Mouse (Mus musculus) embryonic fibroblast, embryonic 13.5 days (primary cell): ENCODE results near the gene Catsperz. TPM values are rescaled to one million over a fixed set of nuclear protein-coding genes. Genes with fewer than 3 reads are reported as not detected.

Experiments used
- H3K27ac ChIP-seq: 2 replicates; pipeline ENCODE4 v1.5.1; 2012; ENCODE audit warnings: low read length, control low read depth, inconsistent platforms; ENCODE audit not compliant: insufficient read depth
- H3K4me1 ChIP-seq: 2 replicates; pipeline ENCODE4 v1.6.1; 2011; ENCODE audit warnings: low read length; ENCODE audit not compliant: control insufficient read depth, insufficient read depth
- H3K4me3 ChIP-seq: 2 replicates; pipeline ENCODE4 v1.5.1; 2011; ENCODE audit warnings: mild to moderate bottlenecking, control low read depth, low read length; ENCODE audit not compliant: insufficient read depth
- CTCF ChIP-seq: IDR thresholded peaks from 2 replicates; pipeline ENCODE4 v1.5.1; 2011; ENCODE audit warnings: mild to moderate bottlenecking, control low read depth, low read length, moderate library complexity, borderline replicate concordance; ENCODE audit not compliant: insufficient read depth
- POLR2A ChIP-seq: IDR thresholded peaks from 2 replicates; pipeline ENCODE4 v1.6.1; 2011; ENCODE audit warnings: low read depth, mild to moderate bottlenecking, control low read depth, low read length, moderate library complexity
- polyA plus RNA-seq: library from polyadenylated mRNA; stranded (reverse); fragments of >200 nt; gene quantifications from 2 replicates; pipeline ENCODE4 v1.2.4, GENCODE M21; 2011; ENCODE audit warnings: low read depth; ENCODE audit not compliant: missing spikeins, insufficient read length

The Catsperz gene
- polyA plus RNA-seq, 1 experiment = not detected

DNA sequence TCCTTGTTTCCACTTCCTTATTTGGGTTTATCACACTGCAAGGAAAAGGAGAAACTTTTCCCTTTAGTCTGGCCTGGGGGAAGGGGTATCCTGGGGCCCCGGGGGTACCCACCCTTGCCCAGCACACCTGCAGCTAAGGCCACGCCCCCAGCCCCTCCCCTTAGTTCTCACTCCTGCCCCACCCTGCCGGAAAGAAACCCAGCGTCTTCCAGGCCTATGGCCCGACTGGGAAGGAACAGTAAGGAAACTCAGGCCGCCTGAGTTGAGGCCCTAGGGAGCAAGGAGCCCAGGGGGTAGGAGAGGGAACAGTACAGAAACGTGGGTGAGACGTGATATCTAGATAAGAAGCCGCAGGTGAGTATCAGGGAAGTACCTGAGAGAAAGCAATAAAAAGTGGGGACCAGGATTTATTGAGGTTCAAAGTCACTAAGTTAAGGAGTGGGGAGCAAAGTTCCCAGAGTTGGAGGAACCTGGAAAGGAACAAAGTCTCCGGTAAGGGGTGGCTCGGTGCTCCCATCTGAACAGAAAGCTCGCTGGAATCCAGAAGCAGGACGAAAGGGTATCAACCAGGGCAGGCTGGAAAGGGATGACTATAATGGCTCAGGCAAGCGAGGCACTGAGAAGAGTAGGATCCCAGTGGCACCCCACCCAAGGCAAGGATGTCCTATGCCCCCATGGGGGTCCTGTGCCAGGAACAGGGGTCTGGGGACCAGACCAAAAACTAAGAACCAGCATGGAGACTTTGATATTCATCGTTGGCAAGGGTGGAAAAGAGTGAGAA is 43.5 kb upstream of the Catsperz start:
- H3K27ac ChIP-seq = 0 out of 2 replicates have a peak overlapping the region, but pooled peaks have one; percentile 6
- TF ChIP-seq CTCF (no peak), POLR2A (peak; percentile 62; the same call in 1 of the 2 replicates)

DNA sequence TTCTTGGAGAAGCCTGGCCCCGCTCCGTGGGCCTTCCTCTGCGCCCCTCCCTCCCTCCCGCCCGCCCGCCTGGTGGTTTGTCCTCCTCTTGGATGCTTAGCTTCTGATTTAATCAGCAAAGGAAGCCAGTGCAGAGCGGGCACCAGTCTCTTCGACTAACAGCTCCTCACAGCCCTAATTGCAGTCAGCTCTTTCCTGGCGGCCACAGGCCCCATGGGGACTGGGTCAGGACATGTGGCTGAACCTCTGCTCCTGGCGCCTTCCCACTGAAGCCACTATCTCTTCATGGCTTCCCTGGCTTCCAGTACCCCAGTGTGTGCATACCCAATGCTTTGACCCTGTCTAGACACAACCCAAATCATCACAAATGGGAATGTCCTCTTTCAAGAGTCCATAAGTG is 31.3 kb upstream of the Catsperz start:
- TF ChIP-seq POLR2A (no peak), CTCF (no peak)
- no peak overlapping the region for H3K27ac ChIP-seq
- peaks cover 7% of the 10 kb centered on the region for H3K4me1 ChIP-seq
- no peak overlapping the region for H3K4me3 ChIP-seq

More for the DNA sequence above, 43.5 kb upstream of the Catsperz start:
- Histone ChIP-seq H3K4me3 (peak overlapping the region; percentile 76), H3K4me1 (peaks cover 11% of the 10 kb centered on the region; the same call in 1 of the 2 replicates)

DNA sequence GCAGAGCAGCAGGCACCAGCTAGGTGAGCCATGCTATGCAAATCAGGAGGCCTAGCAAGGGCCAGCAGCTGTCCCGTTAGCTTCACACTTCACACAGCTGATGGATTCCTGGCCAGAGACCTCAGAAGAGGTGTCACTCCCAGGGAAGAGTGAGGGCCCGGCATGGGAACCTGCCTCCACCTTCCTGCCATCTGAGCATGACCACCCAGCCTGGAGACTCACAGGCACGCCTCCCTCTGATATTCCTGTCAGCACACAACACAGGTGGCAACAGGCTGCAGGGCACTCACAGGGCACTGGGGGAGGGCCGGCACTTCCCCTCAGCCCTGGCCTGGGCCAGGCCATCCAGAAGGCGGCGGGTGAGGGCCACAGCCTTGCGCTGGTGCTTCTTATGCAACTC is 30.2 kb upstream of the Catsperz start:
- no peak overlapping the region for H3K27ac ChIP-seq
- no peak for TF ChIP-seq CTCF
- TF ChIP-seq POLR2A = no peak
- no peak overlapping the region for H3K4me3 ChIP-seq
- H3K4me1 ChIP-seq = peaks cover 7% of the 10 kb centered on the region

DNA sequence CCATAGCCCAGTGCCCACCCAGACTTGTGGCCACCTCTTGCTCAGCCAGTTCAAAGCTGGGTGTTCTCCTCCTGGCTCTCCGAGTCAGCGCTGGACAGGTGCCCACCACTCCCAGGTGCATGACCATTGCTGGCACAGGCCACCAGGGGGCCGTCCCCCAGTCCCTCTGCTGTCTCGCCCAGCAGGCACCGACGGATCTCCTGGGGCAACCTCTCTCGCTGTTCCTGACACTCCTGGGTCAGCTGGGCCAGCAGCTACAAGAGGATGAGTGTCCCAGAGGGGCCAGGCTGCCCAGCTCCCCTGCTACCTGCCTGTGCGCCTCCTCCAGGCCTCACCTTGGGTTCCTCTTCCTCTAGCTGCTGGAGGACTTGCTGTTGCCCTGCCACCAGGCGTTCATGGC is 28.9 kb upstream of the Catsperz start:
- Histone ChIP-seq H3K4me3 (no peak overlapping the region), H3K4me1 (peaks cover 7% of the 10 kb centered on the region), H3K27ac (no peak overlapping the region)
- peak; percentile 33; the same call in 1 of the 2 replicates for TF ChIP-seq CTCF
- no peak for TF ChIP-seq POLR2A

DNA sequence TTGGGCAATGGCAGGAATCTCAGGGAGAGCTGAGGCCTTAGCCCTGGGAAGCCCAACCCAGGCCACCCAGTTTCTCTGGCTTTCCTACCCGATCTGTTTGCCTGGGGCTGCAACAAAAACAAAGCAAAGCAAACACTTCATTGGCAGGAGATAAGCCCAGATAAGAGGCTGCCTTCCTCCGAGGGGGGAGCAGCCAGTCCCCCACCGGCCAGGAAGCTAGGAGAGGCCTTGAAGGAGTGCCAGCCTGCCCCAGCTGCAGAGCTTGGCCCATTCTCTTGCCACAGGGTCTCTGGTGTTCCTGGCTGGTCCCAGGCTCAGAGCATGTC is 27.5 kb upstream of the Catsperz start:
- Histone ChIP-seq H3K4me3 (no peak overlapping the region), H3K27ac (peak overlapping the region; percentile 94), H3K4me1 (peaks cover 7% of the 10 kb centered on the region)
- no peak for TF ChIP-seq POLR2A

DNA sequence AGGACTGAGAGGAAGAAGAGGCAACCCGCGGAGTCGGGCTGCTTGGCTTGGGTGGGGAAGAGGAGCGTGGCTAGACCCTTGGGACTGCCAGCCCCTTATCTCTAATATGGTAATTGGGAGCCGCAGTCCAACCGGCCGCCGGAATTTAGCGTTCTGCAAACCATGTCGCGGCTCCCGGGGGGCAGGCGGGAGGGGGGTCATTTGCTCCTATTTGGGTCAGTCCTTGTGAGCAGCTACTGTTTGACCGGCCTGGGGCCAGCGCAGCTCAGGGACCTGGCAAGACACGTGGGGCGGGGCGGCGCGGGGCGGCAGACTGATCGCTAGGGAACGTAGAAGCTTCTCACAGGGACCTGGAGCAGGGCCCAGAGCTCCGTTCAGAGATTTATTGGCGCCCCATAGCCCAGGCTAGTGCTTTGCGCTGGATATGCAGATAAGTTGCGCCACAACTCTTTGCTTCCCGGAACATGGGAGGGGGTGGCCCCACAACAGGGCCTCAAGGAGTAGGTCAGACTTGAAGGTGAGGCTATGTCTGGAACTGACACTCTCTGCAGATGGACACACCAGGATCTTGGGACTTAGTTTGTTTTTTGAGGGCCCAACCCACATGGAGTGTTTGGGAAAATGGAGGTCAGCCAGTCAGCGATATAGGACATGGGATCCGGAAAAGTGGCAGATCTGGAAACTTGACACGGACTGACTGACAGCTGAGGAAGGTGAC is 27.0 kb upstream of the Catsperz start:
- peaks cover 7% of the 10 kb centered on the region for H3K4me1 ChIP-seq
- H3K4me3 ChIP-seq = peak overlapping the region; percentile 45
- H3K27ac ChIP-seq = peak overlapping the region; percentile 94
- TF ChIP-seq POLR2A (peak; percentile 10; the same call in 1 of the 2 replicates), CTCF (no peak)

DNA sequence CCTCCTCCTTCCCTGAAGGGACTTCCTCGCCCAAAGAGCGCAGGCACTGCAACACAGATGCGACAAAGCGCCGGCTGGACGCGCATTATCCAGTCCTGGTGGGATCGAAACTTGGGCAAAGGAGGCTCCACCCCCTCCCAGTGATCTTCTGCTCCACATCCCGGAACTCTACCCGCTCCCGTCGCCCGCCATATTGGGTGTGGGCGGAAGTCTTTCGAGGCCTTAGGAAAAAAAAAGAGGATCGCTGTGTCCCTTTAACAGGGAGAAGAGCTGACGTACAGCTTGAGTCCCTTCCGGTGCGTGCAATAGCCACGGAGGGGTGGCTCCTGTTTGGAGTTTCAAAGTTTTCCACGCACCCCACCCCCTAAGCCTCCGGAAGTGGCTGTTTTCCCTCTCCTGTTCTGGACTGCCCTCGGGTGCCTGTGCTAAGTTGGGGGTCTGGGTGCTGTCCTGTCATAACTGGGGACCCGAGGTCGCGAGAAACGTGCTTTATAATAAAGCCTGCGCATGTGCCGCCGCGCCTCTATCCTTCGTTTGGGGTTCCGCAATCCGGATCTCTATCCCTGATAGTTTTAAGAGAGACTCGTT is 26.3 kb upstream of the Catsperz start:
- peaks cover 7% of the 10 kb centered on the region for H3K4me1 ChIP-seq
- H3K4me3 ChIP-seq = peak overlapping the region; percentile 71
- peak overlapping the region; percentile 94 for H3K27ac ChIP-seq
- TF ChIP-seq POLR2A (peak; percentile 96), CTCF (no peak)

DNA sequence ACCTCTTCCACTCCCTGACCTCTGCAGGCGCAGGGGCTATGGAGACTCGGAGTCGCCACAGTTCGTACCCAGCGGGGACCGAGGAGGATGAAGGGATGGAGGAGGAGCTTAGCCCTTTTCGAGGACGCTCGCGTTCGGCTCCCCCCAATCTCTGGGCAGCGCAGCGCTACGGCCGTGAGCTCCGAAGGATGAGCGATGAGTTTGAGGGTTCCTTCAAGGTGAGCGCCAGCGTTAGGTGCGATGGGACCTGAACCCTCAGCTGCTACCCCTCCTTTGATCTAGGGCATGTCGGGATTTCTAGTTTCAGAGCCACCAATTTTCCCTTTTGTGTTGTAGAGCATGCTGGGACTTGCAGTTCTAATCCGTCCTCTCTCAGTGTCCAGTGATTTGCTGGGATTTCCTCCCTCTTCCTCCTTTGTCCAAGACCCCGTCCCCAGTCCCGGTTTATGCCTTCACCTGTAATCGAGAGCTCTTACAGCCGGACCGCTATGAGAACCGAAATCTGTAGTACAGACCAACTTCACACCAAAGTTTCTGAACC is 25.5 kb upstream of the Catsperz start:
- peak; percentile 93 for TF ChIP-seq POLR2A
- TF ChIP-seq CTCF = no peak
- Histone ChIP-seq H3K27ac (peak overlapping the region; percentile 94), H3K4me3 (peak overlapping the region; percentile 71), H3K4me1 (peaks cover 7% of the 10 kb centered on the region)

DNA sequence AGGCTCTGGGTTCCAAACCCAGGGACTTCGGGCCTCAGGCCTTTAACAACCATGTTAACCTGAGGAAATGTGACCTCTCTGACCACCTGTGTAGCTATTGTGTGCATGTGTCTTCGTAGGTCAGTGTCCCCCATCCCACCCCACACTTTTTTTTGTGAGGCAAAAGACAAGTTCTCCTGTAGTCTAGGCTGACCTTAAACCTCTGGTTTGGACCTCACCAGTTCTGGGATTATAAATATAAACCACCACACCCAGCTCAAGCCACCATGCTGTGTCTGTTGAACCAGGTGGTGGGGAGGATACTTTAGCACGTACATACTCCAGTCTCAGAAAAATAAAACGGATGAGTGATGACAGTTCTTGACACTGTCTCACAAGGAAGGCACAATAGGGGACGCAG is 24.8 kb upstream of the Catsperz start:
- Histone ChIP-seq H3K27ac (no peak overlapping the region), H3K4me1 (peaks cover 7% of the 10 kb centered on the region), H3K4me3 (peak overlapping the region; percentile 71; the same call in 1 of the 2 replicates)
- TF ChIP-seq CTCF = no peak
- no peak for TF ChIP-seq POLR2A
